Mouse (Mus musculus): ENCODE measurements around the gene Bckdk. TPM values are rescaled to one million over a fixed set of nuclear protein-coding genes. Genes with fewer than 3 reads are reported as not detected.

Bckdk gene
- polyA plus RNA-seq, 1 experiment, result 71.5 TPM

GRCm38 (mm10) chr7:127875627-127876001 lies 28.3 kb upstream of the Bckdk start:
- peak overlapping the region; percentile 96 for H3K4me3 ChIP-seq (replicated peaks; ENCODE audit: insufficient read depth, low read depth, low read length)
- TF ChIP-seq CTCF (IDR thresholded peaks at IDR 0.05; ENCODE audit: borderline replicate concordance, insufficient read depth, low read depth, low read length) (no peak), POLR2A (IDR thresholded peaks at IDR 0.05; ENCODE audit: borderline replicate concordance, insufficient read depth, low read length) (no peak)
- peak overlapping the region; percentile 95 for H3K27ac ChIP-seq (ENCODE audit: insufficient read depth, low read length)
- DNase-seq, result peak; percentile 97 to 99
- no peaks in the 10 kb centered on the region for H3K4me1 ChIP-seq (ENCODE audit: control insufficient read depth, insufficient read depth, low read length)
- WGBS, result under 1% methylated on average over 43 of the region's 43 CpGs
- H3K27me3 ChIP-seq (ENCODE audit: control insufficient read depth, insufficient read depth, low read length), result no peaks in the 10 kb centered on the region

DNA sequence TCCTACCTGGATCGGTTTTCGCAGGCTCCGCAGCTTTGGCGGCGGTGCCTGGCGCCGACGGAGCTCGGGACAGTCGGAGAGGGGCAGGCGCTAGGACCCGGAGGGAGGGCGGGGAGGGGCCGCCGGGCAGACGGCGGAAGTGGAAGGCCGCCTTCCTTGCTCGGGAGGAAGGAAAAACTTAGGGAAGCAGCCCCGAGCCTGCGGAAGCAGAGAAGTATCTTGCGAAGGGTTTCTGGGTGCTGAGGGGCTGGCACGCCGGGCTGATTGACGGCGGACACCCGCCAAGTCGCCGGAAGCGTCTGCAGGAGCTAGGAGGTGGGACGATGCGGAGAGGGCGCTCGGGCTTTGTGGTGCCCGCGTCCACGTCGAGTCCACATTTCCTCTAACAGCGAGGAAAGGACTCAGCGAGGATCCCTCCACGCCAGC lies 27.8 kb upstream of the Bckdk start, which contains the start of gene Zfp646:
Gene Zfp646, plus strand, starts transcription at position 181 of the 426 bp plus-strand sequence.
- WGBS, result under 1% methylated on average over 41 of the region's 41 CpGs
- no peaks in the 10 kb centered on the region for H3K4me1 ChIP-seq (ENCODE audit: control insufficient read depth, insufficient read depth, low read length)
- H3K27ac ChIP-seq (ENCODE audit: insufficient read depth, low read length), result peak within 1 kb of the TSS; percentile 95
- H3K4me3 ChIP-seq (replicated peaks; ENCODE audit: insufficient read depth, low read depth, low read length), result peak within 1 kb of the TSS; percentile 96
- TF ChIP-seq POLR2A (IDR thresholded peaks at IDR 0.05; ENCODE audit: borderline replicate concordance, insufficient read depth, low read length), result 0 out of 2 replicates have a peak, but pooled peaks have one; percentile 3
- TF ChIP-seq CTCF (IDR thresholded peaks at IDR 0.05; ENCODE audit: borderline replicate concordance, insufficient read depth, low read depth, low read length), result no peak
- no peak for DNase-seq
- H3K27me3 ChIP-seq (ENCODE audit: control insufficient read depth, insufficient read depth, low read length), result no peaks in the 10 kb centered on the region

- peak; percentile 91 to 93 for DNase-seq
- Histone ChIP-seq H3K27ac (ENCODE audit: insufficient read depth, low read length) (peak within 1 kb of the TSS; percentile 95), H3K27me3 (ENCODE audit: control insufficient read depth, insufficient read depth, low read length) (no peaks in the 10 kb centered on the region), H3K4me3 (replicated peaks; ENCODE audit: insufficient read depth, low read depth, low read length) (peak within 1 kb of the TSS; percentile 96), H3K4me1 (ENCODE audit: control insufficient read depth, insufficient read depth, low read length) (no peaks in the 10 kb centered on the region)
- TF ChIP-seq CTCF (IDR thresholded peaks at IDR 0.05; ENCODE audit: borderline replicate concordance, insufficient read depth, low read depth, low read length) (no peak), POLR2A (IDR thresholded peaks at IDR 0.05; ENCODE audit: borderline replicate concordance, insufficient read depth, low read length) (peak; percentile 57; the same call in 1 of the 2 replicates)
- under 1% methylated on average over 60 of the region's 60 CpGs for WGBS
Measured at GRCm38 (mm10) chr7:127876467-127877348, 27.2 kb upstream of the Bckdk start, which contains the start of gene Zfp668. Gene Zfp668 (minus strand): TSS chr7:127876828.

GRCm38 (mm10) chr7:127879301-127879700 lies 24.6 kb upstream of the Bckdk start:
- WGBS, result 93% methylated on average over 9 of the region's 9 CpGs
- H3K27me3 ChIP-seq (ENCODE audit: control insufficient read depth, insufficient read depth, low read length), result no peaks in the 10 kb centered on the region
- no peak for TF ChIP-seq CTCF (IDR thresholded peaks at IDR 0.05; ENCODE audit: borderline replicate concordance, insufficient read depth, low read depth, low read length)
- peak in 1 of 2 experiments; percentile 11 for DNase-seq
- peaks cover 7% of the 10 kb centered on the region for H3K4me1 ChIP-seq (ENCODE audit: control insufficient read depth, insufficient read depth, low read length)
- no peak overlapping the region for H3K4me3 ChIP-seq (replicated peaks; ENCODE audit: insufficient read depth, low read depth, low read length)
- H3K27ac ChIP-seq (ENCODE audit: insufficient read depth, low read length), result no peak overlapping the region

- no peak for TF ChIP-seq POLR2A (IDR thresholded peaks at IDR 0.05; ENCODE audit: borderline replicate concordance, insufficient read depth, low read length)
- no peak for TF ChIP-seq CTCF (IDR thresholded peaks at IDR 0.05; ENCODE audit: borderline replicate concordance, insufficient read depth, low read depth, low read length)
Measured at GRCm38 (mm10) chr7:127880431-127880830, 23.5 kb upstream of the Bckdk start.

GRCm38 (mm10) chr7:127885951-127886350 lies 17.9 kb upstream of the Bckdk start:
- WGBS, result 24% methylated on average over 6 of the region's 6 CpGs
- no peak overlapping the region for H3K4me3 ChIP-seq (replicated peaks; ENCODE audit: insufficient read depth, low read depth, low read length)
- peak in 1 of 2 experiments; percentile 29 for DNase-seq
- H3K27me3 ChIP-seq (ENCODE audit: control insufficient read depth, insufficient read depth, low read length), result no peaks in the 10 kb centered on the region
- peaks cover 7% of the 10 kb centered on the region for H3K4me1 ChIP-seq (ENCODE audit: control insufficient read depth, insufficient read depth, low read length)
- no peak for TF ChIP-seq CTCF (IDR thresholded peaks at IDR 0.05; ENCODE audit: borderline replicate concordance, insufficient read depth, low read depth, low read length)
- no peak for TF ChIP-seq POLR2A (IDR thresholded peaks at IDR 0.05; ENCODE audit: borderline replicate concordance, insufficient read depth, low read length)
- no peak overlapping the region for H3K27ac ChIP-seq (ENCODE audit: insufficient read depth, low read length)

More at GRCm38 (mm10) chr7:127880431-127880830, 23.5 kb upstream of the Bckdk start:
- DNase-seq, result no peak
- H3K4me3 ChIP-seq (replicated peaks; ENCODE audit: insufficient read depth, low read depth, low read length), result no peak overlapping the region
- 75% methylated on average over 12 of the region's 12 CpGs for WGBS
- H3K27me3 ChIP-seq (ENCODE audit: control insufficient read depth, insufficient read depth, low read length), result no peaks in the 10 kb centered on the region
- peaks cover 7% of the 10 kb centered on the region for H3K4me1 ChIP-seq (ENCODE audit: control insufficient read depth, insufficient read depth, low read length)
- H3K27ac ChIP-seq (ENCODE audit: insufficient read depth, low read length), result no peak overlapping the region

GRCm38 (mm10) chr7:127886551-127886950 lies 17.3 kb upstream of the Bckdk start:
- no peak overlapping the region for H3K27ac ChIP-seq (ENCODE audit: insufficient read depth, low read length)
- peaks cover 7% of the 10 kb centered on the region for H3K4me1 ChIP-seq (ENCODE audit: control insufficient read depth, insufficient read depth, low read length)
- 86% methylated on average over 6 of the region's 6 CpGs for WGBS
- TF ChIP-seq POLR2A (IDR thresholded peaks at IDR 0.05; ENCODE audit: borderline replicate concordance, insufficient read depth, low read length) (no peak), CTCF (IDR thresholded peaks at IDR 0.05; ENCODE audit: borderline replicate concordance, insufficient read depth, low read depth, low read length) (no peak)
- DNase-seq, result no peak
- H3K4me3 ChIP-seq (replicated peaks; ENCODE audit: insufficient read depth, low read depth, low read length), result no peak overlapping the region
- H3K27me3 ChIP-seq (ENCODE audit: control insufficient read depth, insufficient read depth, low read length), result no peaks in the 10 kb centered on the region

GRCm38 (mm10) chr7:127887191-127887590 lies 16.7 kb upstream of the Bckdk start:
- no peak for DNase-seq
- WGBS, result 57% methylated on average over 8 of the region's 8 CpGs
- TF ChIP-seq CTCF (IDR thresholded peaks at IDR 0.05; ENCODE audit: borderline replicate concordance, insufficient read depth, low read depth, low read length) (no peak), POLR2A (IDR thresholded peaks at IDR 0.05; ENCODE audit: borderline replicate concordance, insufficient read depth, low read length) (no peak)
- H3K27ac ChIP-seq (ENCODE audit: insufficient read depth, low read length), result no peak overlapping the region
- no peaks in the 10 kb centered on the region for H3K27me3 ChIP-seq (ENCODE audit: control insufficient read depth, insufficient read depth, low read length)
- peaks cover 7% of the 10 kb centered on the region for H3K4me1 ChIP-seq (ENCODE audit: control insufficient read depth, insufficient read depth, low read length)
- H3K4me3 ChIP-seq (replicated peaks; ENCODE audit: insufficient read depth, low read depth, low read length), result no peak overlapping the region
